Mouse (Mus musculus): ENCODE data around the gene Iqch. TPM values are rescaled to one million over a fixed set of nuclear protein-coding genes. Genes with fewer than 3 reads are reported as not detected.

Gene Iqch
- under 1 TPM in 1 of 2 experiments, not detected in 1; 0.15 TPM for total RNA-seq (2021)

DNA sequence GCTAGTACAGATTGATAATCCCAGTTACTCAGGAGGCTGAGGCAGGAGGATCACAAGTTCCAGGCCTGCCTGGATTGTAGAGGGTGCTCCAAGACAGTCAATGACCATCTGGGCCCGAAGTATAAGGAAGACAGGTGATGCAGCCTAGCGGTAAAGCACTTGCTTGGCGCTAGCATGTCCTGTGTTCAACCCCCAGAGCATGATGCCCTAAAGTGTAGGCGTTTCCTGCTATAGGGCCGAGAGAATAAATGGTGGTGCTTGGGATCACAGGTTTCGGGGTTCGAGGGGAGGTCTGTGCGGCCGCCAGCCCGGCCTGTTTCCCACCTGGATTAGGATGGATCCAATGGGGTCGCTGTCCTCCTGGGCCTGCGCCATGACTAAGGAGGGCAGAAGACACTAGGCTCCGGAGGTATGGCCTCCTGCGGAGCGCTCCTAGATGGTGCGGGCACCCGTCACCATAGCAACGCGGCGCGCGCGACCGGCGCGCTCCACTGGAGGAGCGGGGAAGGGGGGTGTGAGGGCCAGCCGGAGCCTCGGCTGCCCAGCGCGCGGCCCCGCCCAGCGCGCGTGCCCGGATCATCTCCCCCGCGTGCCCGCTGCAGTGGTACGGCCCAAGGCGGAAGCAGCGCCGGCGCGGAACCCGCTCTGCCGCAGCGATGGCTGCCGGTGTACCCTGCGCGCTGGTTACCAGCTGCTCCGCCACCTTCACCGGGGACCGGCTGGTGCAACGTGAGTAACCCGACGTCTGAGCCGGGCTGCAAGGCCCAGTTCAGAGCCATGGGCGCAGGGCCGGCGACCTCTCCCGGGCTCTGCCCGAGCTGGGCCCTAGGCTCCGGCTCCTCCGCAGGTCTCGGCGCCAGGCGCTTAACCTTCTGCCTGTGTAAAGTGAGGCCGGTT lies at the start of gene Iqch, which contains the start of gene Aagab:
Gene Iqch, minus strand, starts transcription at position 451 of the 897 bp plus-strand sequence.
Gene Aagab, plus strand, starts transcription at position 618 of the 897 bp plus-strand sequence.
- peak; percentile 97 to 98 for DNase-seq

DNA sequence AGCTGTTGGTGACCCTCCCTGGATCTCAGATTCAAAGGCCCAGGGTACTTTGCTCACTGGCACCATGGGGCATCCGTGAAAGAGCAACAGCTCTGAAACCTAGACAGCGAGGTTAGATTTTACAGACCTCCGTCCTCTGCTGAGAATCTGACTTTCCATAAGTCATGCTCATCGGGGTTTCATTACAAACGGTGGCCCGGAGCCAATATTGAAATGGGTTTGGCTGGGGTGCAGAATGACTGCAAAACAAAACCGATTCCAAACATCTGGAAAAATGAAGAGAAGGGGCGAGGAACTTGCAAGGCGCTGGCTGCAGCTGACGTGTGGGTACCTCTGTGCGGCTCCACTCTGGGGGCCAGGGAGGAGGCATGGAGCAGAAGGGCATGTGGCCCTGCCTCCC lies 49.3 kb upstream of the Iqch start:
- DNase-seq = no peak

DNA sequence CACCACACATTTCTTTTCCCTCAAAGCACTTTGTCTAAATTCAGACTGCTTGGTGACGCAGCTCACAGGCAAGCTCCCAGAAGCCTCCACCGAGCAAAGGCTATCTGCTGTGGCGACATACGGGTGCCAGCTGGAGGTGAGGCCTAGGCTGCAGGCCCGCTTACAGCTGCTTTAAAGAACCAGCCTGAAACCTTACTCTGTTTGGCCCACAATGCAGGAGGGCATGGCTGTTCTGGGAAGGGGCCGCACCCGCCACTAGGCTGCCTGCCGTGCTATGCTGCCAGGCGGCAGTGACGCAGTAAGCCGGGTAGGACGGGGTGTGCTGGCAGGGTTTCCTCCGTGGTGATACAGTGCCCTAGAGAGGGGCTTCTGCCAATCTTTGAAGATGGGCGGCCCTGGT lies 48.6 kb upstream of the Iqch start:
- DNase-seq = no peak

DNA sequence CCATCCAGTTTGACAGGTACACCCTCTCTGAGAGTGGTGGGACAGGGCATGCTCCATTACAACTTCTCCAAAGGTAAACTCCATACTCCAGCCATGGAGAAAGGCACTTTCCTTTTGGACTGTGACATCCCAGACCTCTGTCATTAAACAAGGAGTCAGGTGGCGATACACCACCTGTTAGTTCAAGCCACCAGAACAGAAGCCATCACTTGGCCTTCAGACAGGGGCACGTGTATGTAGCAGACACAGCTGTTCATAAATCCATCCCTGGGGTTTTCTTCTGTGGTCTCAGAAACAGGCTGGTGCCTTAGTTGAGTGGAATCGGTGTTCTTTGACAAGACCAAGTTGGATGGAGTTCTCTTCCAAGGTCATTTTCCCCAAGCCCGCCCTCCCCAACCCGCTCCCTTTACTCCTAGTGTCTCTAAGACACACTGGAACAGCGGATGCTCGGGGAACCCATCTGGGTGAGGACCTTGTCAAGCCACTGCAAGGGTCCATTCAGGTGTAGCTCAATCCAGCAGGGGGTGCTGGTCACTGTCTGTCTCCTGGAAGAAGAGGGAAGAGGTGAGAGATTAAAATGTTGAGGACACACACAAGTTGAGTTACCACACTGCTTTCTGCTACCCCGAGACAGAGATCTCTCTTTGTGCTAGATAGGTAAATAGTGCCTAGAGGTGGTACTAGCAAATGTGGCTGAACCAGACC lies 47.7 kb upstream of the Iqch start:
- DNase-seq = no peak

GRCm38 (mm10) chr9:63648520-63648918 lies 46.2 kb upstream of the Iqch start:
- no peak for DNase-seq

DNA sequence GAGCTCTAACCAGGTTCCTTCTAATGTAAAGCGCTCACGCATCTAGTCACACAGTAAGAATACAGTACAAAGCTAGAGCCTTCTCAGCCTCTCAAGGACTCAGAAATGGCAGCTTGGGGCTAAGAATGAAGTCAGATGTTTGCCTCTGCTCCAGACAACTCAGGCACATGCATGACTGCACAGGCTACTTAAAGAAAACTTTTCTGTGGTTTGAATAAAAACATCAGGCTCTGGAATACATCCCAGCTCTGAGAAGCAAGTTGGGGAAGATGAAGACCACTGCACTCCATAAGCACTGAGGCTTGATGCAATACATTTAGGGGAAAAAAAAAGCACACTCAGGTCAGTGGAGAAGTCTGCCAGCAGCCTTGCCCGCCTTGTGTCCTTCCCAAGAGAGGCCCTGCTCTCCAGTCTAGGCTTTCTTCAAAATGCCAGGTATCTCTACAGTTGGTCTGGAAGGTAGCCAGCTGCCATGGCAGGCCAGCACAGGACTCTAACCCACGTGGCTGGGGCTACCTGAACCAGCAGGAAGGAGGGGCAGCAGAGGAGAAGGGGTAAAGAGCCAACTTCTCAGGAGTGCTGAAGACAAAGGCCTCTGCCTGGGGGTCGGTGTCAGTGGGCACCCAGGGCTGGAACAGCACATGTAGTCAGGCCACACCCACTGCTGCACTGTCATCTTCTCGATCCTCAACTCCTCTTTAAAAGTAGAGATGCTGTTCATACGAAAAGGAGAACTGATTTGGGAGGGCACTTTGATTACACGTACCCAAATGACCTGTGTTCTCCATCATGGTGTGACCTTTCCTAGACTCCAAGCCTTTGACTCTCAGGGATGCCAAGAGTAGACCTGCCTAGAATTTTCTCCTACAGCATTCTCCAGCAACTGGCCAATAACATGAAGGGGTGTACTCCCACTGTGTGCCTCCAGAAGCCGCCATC lies 45.6 kb upstream of the Iqch start:
- DNase-seq = no peak

- no peak for DNase-seq
Measured at GRCm38 (mm10) chr9:63645084-63645483, 42.8 kb upstream of the Iqch start.

DNA sequence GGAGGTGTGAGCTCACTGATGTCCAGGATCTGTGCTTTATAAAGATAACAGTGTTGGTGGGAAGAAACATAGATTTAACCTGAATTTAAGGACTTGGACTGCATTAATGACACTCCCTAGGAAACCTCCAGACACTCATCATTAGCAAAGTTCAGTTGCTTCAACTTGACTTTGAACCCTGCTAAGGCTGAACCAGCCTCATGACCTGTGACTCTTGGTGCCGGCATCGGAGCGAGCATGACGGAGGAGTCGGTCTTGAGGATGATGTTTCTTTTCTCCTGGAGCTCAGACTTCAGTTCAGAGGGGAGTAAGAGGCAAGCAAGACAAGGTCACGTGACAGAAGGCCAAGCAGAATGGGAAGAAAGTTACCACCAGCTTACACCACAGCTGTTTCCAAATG lies 41.7 kb upstream of the Iqch start:
- DNase-seq = no peak

DNA sequence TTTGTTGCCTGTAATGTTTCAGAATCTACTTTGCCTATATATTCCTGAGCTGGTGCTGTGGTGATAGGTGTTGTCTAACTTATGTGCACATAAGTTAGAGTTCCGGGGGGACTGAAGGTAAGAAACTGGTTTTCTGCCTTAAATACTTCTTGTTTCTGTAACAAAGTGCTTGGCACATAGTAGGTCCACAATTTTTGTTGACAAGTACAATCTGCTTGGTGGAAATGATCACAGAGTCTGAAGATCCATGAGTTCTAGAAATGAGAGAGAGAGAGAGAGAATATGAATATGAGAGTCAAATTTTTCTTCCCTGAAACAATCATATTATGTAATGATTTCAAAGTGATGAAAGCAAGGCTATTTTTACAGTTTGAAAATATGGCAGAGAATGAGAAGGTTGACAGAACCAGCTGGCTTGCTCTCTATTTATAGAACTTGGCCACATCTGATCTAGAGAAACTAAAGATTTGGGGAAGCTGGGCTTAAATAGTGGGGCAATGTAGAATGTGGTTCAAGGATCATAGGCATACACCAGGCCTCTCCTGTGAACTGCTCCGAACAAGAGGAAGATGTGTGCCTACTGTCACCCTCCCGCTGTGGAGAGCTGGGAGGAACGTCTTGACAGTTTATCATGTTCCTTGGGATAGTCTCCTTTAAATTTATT lies 39.8 kb upstream of the Iqch start:
- DNase-seq = no peak

GRCm38 (mm10) chr9:63636113-63636512 lies 33.8 kb upstream of the Iqch start:
- no peak for DNase-seq

DNA sequence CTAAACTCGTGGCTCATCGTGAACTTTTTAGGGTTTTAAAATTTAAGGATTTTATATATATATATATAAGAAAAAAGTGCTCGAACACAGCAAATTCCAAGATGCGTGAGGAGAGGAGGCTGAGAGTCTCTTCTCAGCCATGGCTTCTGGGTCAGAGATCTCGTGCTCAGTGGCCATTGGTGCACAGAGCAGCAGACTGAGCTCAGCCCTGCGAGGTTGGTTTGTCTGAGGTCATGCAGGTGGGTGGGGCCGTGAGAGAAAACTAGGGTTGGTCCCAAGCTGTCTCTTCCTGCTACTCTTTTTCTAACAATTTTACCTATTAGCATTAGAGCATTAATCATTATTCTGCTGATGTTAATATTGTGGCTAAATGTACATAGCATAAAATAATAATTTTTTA lies 31.0 kb upstream of the Iqch start:
- no peak for DNase-seq

GRCm38 (mm10) chr9:63632924-63633323 lies 30.6 kb upstream of the Iqch start:
- peak; percentile 64 for DNase-seq

DNA sequence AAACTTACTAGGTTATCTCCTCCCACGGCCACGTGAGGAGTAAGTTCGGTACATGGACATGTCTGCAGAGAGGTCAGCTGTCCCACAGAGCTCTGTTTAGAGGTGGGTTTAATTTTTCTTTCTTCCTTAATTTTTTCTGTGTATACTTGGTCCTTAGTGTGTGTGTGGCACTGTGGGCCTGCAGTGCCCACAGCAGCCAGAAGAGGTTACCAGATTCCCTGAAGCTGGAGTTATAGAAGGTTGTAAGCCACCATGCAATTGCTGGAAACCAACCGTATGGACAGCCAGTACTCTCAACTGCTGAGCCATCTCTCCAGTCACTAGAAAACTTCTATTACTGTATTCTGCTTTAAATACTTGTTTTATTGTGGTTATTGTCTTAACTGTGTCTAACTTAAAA lies 29.8 kb upstream of the Iqch start:
- no peak for DNase-seq

GRCm38 (mm10) chr9:63625090-63625756 lies 22.9 kb upstream of the Iqch start:
- no peak for DNase-seq

GRCm38 (mm10) chr9:63623895-63624569 lies 21.7 kb upstream of the Iqch start:
- DNase-seq = no peak

DNA sequence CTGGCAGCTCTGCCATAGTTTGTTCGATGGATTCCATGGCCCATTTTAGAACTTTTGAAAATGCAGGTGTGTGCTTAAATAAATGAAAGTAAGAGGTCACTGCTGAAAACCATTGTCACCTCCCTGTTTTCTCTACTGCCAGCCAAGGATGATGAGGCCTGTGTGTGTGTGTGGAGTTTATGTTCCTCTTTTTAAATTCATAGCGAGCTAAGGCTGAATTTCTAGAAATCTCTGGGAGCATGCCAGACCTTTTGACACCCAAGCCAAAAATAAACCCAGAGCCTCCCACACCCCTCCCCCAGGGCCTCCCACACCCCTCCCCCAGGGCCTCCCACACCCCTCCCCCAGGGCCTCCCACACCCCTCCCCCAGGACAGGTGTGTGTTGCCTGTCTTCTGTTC lies 15.7 kb upstream of the Iqch start:
- no peak for DNase-seq

DNA sequence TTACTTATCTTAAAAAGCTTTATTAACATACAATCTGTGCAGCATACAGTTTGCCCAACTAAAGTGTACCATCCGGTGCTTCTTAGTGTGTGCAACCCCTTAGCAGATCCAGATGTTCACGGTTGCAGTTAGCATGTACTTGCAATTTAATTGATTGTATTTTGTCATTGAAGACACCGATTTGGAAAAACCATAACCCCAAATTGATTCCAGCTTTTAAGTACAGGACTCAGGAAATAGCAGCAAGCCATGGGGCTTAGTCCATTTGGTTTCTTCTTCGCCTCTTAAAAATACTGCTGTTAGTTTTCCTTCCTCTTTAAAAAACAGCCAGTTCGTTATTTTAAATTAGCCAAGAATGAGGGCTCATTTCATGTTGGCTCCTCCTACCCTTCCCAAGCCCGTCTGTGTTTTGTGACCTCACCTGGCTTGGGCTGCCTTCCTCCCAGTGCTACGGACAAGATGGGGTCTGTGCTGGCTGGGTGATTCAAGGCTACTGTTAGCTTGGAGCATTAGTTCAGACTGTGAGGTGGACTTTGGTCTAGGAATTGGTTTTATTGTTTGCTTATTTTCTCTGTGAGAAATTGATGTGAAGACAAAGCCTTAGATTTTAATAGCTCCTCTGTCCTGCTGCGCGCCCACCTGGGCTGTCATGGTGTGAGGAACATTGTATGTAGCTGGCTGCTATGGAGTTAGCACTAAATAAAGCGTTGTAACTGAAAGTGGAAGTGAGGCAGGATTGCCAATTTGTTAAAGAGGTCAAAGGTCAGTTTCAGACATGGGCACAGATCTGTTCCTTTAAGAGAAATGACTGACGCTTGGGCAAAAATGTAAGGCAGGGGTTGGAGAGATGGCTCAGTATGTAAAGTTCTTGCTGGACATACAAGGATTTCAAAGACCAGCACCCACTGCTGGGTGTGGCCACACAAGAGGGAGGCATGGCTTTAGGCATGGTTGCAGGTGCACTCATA lies 12.0 kb upstream of the Iqch start:
- DNase-seq = no peak

DNA sequence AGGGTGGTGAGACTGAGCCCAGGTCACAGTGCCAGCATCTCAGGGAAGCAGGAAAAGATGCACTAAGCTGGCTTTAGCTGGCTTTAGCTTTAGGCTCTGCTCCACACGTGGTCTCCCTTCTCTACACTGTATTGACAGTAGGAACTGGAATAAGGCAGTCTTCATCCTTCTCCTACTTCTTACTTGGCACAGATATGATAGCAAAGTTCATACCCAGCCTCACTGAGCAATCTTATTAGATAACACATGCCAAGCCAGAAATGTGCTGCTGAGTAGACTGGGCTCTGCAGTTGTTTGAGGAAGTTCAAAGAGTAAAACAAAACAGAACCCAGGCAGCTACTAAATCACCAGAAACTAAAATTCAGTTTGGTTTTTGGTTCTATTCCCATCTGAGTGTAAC lies 11.3 kb upstream of the Iqch start:
- no peak for DNase-seq

All from layer of hippocampus, postnatal 36 days (tissue).